Mouse (Mus musculus) cortical plate, adult 2 months (tissue): Measurements from ENCODE around the gene Abcg2.

Experiments used
- CTCF ChIP-seq: fragments of 200-500 bp; IDR thresholded peaks from 2 replicates; pipeline ENCODE4 v1.5.1; 2011; ENCODE audit warnings: mild to moderate bottlenecking, control low read depth, low read length; ENCODE audit not compliant: insufficient read depth; ENCODE audit errors: extremely low read depth
- POLR2A ChIP-seq: fragments of 200-500 bp; IDR thresholded peaks from 2 replicates; pipeline ENCODE4 v1.6.1; 2011; ENCODE audit warnings: mild to moderate bottlenecking, low read length, control low read depth; ENCODE audit not compliant: insufficient read depth; ENCODE audit errors: extremely low read depth

DNA sequence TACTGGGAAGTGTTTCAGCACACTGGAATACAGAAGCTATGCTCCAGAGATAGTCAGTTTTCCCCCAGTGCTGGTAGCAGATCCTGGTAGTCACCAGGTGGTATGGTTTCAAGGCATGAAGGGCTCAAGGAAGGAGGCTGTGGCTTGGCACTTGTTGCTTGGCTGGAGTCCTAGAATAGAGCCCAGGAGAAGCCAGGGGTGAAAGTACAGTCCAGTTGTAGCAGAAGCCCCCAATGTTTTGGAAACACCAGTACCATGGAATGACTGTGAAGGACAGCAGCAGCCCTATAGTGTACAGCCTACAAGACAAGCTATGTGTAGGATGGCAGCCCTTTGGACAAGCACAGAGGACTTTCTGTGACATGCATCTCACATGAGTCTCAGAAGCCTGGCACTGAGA lies 54.2 kb downstream of the Abcg2 start:
- no peak for TF ChIP-seq CTCF
- TF ChIP-seq POLR2A = no peak
